Mouse (Mus musculus) G1E (cell line): ENCODE measurements around the gene H2-Ob. TPM values are rescaled to one million over a fixed set of nuclear protein-coding genes. Genes with fewer than 3 reads are reported as not detected.
A peak's percentile ranks its signal among the peaks of the same experiment; 100 is the strongest.

Experiments used
- ATAC-seq: 2 replicates; pipeline ENCODE4 v1.8.0; 2016; ENCODE audit warnings: mild to moderate bottlenecking; ENCODE audit not compliant: insufficient number of reproducible peaks, poor library complexity, low FRiP score, severe bottlenecking; ENCODE audit errors: extremely low read depth
- DNase-seq: peaks from one replicate; pipeline ENCODE4 v3.0.0; 2012; ENCODE audit warnings: low spot score
- H3K27me3 ChIP-seq: 2 replicates; pipeline ENCODE4 v1.6.1; 2012; ENCODE audit warnings: mild to moderate bottlenecking, low read length, inconsistent platforms; ENCODE audit not compliant: insufficient read depth
- H3K36me3 ChIP-seq: replicated peaks from 2 replicates; pipeline ENCODE3; 2012; ENCODE audit warnings: mild to moderate bottlenecking, inconsistent platforms
- H3K4me1 ChIP-seq: 2 replicates; pipeline ENCODE4 v1.6.1; 2012; ENCODE audit warnings: low read depth, low read length, inconsistent platforms, mixed read lengths; ENCODE audit not compliant: insufficient read depth
- H3K4me3 ChIP-seq: 2 replicates; pipeline ENCODE4 v1.5.1; 2012; ENCODE audit warnings: low read depth, mild to moderate bottlenecking, inconsistent platforms, low read length, moderate library complexity, mixed read lengths
- H3K9me3 ChIP-seq: replicated peaks from 2 replicates; pipeline ENCODE4 v1.6.1; 2012; ENCODE audit warnings: inconsistent platforms
- CTCF ChIP-seq: IDR thresholded peaks from 2 replicates; pipeline ENCODE4 v1.5.1; 2012; ENCODE audit warnings: low read depth, low read length, inconsistent platforms, mixed read lengths
- GATA1 ChIP-seq: IDR thresholded peaks from 2 replicates; pipeline ENCODE4 v1.6.1; 2012; ENCODE audit warnings: borderline replicate concordance, low read length, inconsistent platforms, mixed read lengths
- GATA2 ChIP-seq: IDR thresholded peaks from 2 replicates; pipeline ENCODE4 v1.6.1; 2012; ENCODE audit warnings: low read depth, low read length, inconsistent platforms, borderline replicate concordance
- POLR2AphosphoS5 ChIP-seq: IDR thresholded peaks from 2 replicates; pipeline ENCODE4 v1.6.1; 2012; ENCODE audit warnings: low read depth, low read length, inconsistent platforms; ENCODE audit not compliant: insufficient replicate concordance
- TAL1 ChIP-seq: conservative IDR thresholded peaks from 2 replicates; pipeline ENCODE4 v1.6.1; 2012; ENCODE audit warnings: low read depth, low read length, inconsistent platforms, mixed read lengths
- polyA plus RNA-seq: library from polyadenylated mRNA; stranded (reverse); fragments of >175 nt; gene quantifications from 2 replicates; pipeline ENCODE4 v1.2.3, GENCODE M21; 2012
- total RNA-seq, 2 experiments: library from RNA; stranded (forward) in 1 of 2; stranded (reverse) in 1 of 2; fragments of 200-1000 nt in 1 of 2; fragments of >200 nt in 1 of 2; fragmentation: Nextera tagmentation in 1 of 2; gene quantifications; 2 replicates each; pipeline ENCODE4 v1.2.3; 2014 to 2017

The H2-Ob gene
- total and polyA plus RNA-seq, 3 experiments: 0.11 TPM; not detected in 2

DNA sequence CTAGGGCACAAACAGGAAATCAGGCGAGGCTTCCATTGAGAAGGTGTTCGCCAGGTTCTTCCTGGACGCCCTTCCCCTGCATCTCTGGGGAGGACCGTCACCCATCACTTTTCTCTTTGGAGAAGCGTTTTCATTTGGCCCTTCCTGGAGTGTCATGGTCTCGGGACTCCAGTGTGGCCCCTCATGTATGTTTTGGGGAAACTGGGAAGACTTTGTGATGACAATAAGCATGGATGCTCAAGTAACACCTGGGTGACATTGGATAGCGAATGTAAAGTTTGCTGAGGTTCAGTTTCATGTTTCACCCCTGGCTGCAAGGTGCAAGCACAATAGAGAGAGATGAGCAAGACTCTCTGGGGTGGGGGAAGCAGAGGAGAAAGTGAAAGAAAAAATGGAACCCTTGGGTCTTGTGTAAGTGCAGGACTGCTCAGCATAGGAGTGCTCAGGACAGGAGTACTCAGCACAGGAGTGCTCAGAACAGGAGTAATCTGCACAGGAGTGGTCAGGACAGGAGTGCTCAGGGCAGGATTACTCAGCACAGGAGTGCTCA lies 37.1 kb upstream of the H2-Ob start:
- Histone ChIP-seq H3K36me3 (peaks cover 12% of the 10 kb centered on the region), H3K4me3 (no peak overlapping the region), H3K4me1 (peaks cover 34% of the 10 kb centered on the region), H3K27me3 (peaks cover 27% of the 10 kb centered on the region), H3K9me3 (no peaks in the 10 kb centered on the region)
- ATAC-seq (no peak), DNase-seq (no peak)
- TF ChIP-seq GATA1 (no peak), TAL1 (no peak), POLR2AphosphoS5 (no peak), CTCF (no peak), GATA2 (no peak)

DNA sequence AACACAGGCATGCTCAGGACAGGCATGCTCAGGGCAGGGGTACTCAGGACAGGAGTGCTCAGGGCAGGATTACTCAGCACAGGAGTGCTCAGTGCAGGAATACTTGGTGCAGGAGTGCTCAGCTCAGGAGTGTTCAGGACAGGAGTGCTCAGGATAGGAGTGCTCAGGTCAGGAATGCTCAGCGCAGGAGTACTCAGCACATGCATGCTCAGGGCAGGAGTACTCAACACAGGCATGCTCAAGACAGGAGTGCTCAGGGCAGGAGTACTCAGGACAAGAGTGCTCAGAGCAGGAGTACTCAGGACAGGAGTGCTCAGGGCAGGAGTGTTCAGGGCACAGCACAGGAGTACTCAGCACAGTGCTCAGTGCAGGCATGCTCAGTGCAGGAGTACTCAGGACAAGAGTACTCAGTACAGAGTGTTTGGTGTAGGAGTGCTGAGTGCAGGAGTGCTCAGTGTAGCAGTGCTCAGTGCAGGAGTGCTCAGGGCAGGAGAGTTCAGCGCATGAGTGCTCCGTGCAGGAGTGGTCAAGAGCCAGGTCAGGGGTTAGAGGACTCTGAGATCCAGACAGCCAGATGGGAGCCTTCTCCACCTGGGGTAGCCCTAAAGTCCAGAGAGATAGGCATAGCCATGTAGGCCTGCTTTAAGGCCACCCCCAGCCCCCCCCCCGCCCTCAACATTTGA lies 35.8 kb upstream of the H2-Ob start:
- Histone ChIP-seq H3K9me3 (no peaks in the 10 kb centered on the region), H3K4me3 (no peak overlapping the region), H3K4me1 (peaks cover 41% of the 10 kb centered on the region), H3K36me3 (peaks cover 20% of the 10 kb centered on the region), H3K27me3 (peaks cover 16% of the 10 kb centered on the region; the same call in 1 of the 2 replicates)
- ATAC-seq: no peak
- no peak for DNase-seq
- TF ChIP-seq TAL1 (no peak), GATA2 (no peak), GATA1 (no peak), POLR2AphosphoS5 (no peak), CTCF (no peak)

DNA sequence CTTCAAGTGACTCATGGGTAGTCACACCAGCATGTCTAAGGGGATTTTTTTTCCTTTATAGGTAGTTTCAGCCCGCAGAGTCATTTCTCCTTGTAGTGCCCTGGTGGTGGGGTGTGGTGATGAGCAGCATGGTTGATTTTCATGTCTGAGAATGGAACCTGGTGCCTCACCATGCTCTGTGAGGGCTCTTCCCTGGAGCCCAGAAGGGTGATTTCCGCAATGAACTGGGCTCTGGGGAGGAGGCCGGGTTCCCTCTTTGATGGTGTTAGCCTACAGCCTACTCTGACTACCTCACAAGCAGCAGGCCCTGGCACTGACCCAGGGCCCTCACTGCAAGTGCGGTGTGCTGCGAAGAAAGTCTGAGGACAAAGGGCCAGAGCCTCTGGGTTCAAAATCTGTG lies 35.3 kb upstream of the H2-Ob start, which contains the start of gene Tap2:
TSS of gene Tap2 (plus strand) at position 84 of the 400 bp plus-strand sequence.
- peaks cover 23% of the 10 kb centered on the region for H3K36me3 ChIP-seq
- no peaks in the 10 kb centered on the region for H3K9me3 ChIP-seq
- no peak for ATAC-seq
- H3K4me1 ChIP-seq: peaks cover 47% of the 10 kb centered on the region
- H3K4me3 ChIP-seq: peak within 1 kb of the TSS; percentile 95
- peaks cover 11% of the 10 kb centered on the region; the same call in 1 of the 2 replicates for H3K27me3 ChIP-seq
- TF ChIP-seq GATA1 (no peak), CTCF (no peak), POLR2AphosphoS5 (no peak)
- DNase-seq: no peak

DNA sequence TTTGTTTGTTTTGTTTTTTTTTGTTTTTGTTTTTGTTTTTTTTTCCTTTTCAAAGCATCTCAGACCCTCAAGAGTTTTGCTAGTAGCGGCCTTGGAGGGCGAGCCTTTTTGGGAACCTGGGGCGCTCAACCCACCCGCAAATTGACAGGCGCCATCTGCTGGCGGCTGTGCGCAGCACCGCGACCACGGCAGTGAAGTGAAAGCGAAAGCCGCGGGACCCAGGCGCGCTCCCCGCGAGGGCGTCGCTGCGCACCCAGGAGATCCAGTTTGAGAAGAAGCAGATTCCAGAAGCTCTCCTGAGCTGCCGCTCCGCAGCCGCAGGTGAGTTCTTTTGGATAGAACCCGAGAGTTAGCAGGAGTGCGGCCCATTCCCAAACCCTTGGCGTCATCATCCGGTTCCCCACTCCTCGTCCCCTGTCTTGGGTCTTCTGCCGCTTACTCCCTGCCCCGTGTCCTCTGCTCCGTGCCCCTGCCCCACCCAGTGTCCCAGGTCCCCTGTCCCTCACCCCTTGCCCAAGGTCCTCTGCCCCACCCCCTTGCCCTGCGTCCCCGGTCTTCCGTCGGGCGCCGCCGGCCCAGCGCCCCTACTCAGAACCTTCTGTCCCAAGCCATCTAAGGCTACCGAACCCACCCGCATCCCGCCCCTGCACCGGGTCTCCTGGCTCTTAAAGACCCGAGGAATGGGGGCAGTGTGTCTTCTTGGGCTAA lies 34.2 kb upstream of the H2-Ob start:
- H3K36me3 ChIP-seq: peaks cover 33% of the 10 kb centered on the region
- peak; percentile 82 for DNase-seq
- peak overlapping the region; percentile 95 for H3K4me3 ChIP-seq
- TF ChIP-seq GATA1: no peak
- peak; percentile 73 for TF ChIP-seq CTCF
- no peaks in the 10 kb centered on the region for H3K9me3 ChIP-seq
- peaks cover 5% of the 10 kb centered on the region; the same call in 1 of the 2 replicates for H3K27me3 ChIP-seq
- ATAC-seq: no peak
- H3K4me1 ChIP-seq: peaks cover 57% of the 10 kb centered on the region

DNA sequence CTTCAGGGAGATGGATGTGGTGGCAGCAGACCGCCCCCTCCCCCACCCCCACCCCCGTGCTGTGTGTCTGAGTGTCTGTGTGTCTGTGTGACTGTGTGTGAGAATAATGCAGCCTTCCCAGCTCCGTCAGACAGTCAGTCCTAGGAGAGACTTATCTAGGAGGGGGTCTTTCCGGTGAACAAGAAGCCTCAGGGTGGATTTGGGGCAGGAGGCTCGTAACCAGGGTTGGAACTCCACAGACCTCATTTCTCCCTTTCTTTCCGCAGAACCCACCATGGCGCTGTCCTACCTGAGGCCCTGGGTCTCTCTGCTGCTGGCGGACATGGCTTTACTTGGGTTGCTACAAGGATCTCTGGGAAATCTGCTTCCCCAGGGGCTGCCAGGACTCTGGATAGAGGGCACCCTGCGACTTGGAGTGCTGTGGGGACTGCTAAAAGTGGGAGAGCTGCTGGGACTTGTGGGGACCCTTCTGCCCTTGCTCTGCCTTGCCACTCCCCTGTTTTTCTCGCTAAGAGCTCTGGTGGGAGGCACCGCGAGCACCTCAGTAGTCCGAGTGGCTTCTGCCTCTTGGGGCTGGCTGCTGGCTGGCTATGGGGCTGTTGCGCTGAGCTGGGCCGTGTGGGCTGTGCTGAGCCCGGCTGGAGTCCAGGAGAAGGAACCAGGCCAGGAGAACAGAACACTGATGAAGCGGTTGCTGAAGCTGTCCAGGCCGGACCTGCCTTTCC lies 33.5 kb upstream of the H2-Ob start:
- TF ChIP-seq TAL1 (no peak), GATA1 (no peak), GATA2 (no peak), CTCF (no peak), POLR2AphosphoS5 (no peak)
- peak; percentile 49 for DNase-seq
- no peak for ATAC-seq
- Histone ChIP-seq H3K27me3 (peaks cover 5% of the 10 kb centered on the region; the same call in 1 of the 2 replicates), H3K9me3 (peaks cover 3% of the 10 kb centered on the region), H3K36me3 (peaks cover 39% of the 10 kb centered on the region), H3K4me1 (peaks cover 64% of the 10 kb centered on the region), H3K4me3 (peak overlapping the region; percentile 95)

DNA sequence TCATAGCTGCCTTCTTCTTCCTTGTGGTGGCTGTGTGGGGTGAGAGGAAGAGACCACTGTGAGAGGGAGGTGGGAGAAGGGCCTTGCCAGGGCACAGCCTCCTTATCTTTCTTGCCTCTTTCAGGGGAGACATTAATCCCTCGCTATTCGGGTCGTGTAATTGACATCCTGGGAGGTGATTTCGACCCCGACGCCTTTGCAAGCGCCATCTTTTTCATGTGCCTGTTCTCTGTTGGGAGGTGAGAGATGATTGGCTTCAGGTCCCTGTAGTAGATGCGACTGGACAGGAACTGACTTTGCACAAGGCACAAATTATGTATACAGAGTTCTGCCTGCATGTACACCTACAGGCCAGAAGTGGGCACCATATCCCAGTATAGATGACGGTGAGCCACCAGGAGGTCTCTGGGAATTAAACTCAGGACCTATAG lies 32.9 kb upstream of the H2-Ob start:
- no peak for TF ChIP-seq TAL1
- TF ChIP-seq GATA1: no peak
- TF ChIP-seq CTCF: peak; percentile 64
- TF ChIP-seq GATA2: no peak
- no peak for TF ChIP-seq POLR2AphosphoS5
- Histone ChIP-seq H3K27me3 (peaks cover 5% of the 10 kb centered on the region; the same call in 1 of the 2 replicates), H3K36me3 (peaks cover 39% of the 10 kb centered on the region), H3K9me3 (peaks cover 3% of the 10 kb centered on the region), H3K4me1 (peaks cover 70% of the 10 kb centered on the region), H3K4me3 (peak overlapping the region; percentile 95; the same call in 1 of the 2 replicates)
- DNase-seq (peak; percentile 65), ATAC-seq (peak; percentile 9; the same call in 1 of the 2 replicates)
